Mouse (Mus musculus) liver, postnatal 0 days (tissue): Measurements from ENCODE around the gene Cmtm8. TPM values are rescaled to one million over a fixed set of nuclear protein-coding genes. Genes with fewer than 3 reads are reported as not detected.

Experiments
- ATAC-seq: fragments of 200-750 bp; cut with Nextera tagmentation; 2 replicates; pipeline ENCODE4 v1.8.0; 2017; ENCODE audit warnings: mild to moderate bottlenecking, moderate library complexity
- DNase-seq: peaks from one replicate; pipeline ENCODE4 v3.0.0-alpha.2; 2016
- H3K27ac ChIP-seq: fragments of 300-500 bp; sonication (generic); 2 replicates; pipeline ENCODE4 v1.5.1; 2014; ENCODE audit warnings: antibody characterized with exemption, moderate library complexity, mild to moderate bottlenecking, low read depth
- H3K27me3 ChIP-seq: fragments of 300-500 bp; sonication (generic); 2 replicates; pipeline ENCODE4 v1.6.1; 2014; ENCODE audit warnings: low read length, control low read depth, mixed read lengths; ENCODE audit not compliant: insufficient read depth
- H3K36me3 ChIP-seq: fragments of 300-500 bp; sonication (generic); replicated peaks from 2 replicates; pipeline ENCODE4 v1.6.1; 2014; ENCODE audit warnings: mild to moderate bottlenecking, control low read depth, low read length, moderate library complexity, mixed read lengths; ENCODE audit not compliant: insufficient read depth
- H3K4me1 ChIP-seq: fragments of 300-500 bp; sonication (generic); 2 replicates; pipeline ENCODE4 v1.6.1; 2014; ENCODE audit warnings: antibody characterized with exemption, mild to moderate bottlenecking, control low read depth; ENCODE audit not compliant: insufficient read depth
- H3K4me2 ChIP-seq: fragments of 300-500 bp; sonication (generic); 2 replicates; pipeline ENCODE4 v1.6.1; 2014; ENCODE audit warnings: low read depth, mild to moderate bottlenecking, low read length, moderate library complexity, mixed read lengths
- H3K4me3 ChIP-seq: fragments of 300-500 bp; sonication (generic); 2 replicates; pipeline ENCODE4 v1.5.1; 2014; ENCODE audit warnings: low read depth, low read length
- H3K9ac ChIP-seq: fragments of 300-500 bp; sonication (generic); replicated peaks from 2 replicates; pipeline ENCODE4 v1.6.1; 2014; ENCODE audit warnings: mild to moderate bottlenecking, moderate library complexity
- H3K9me3 ChIP-seq: fragments of 300-500 bp; sonication (generic); 2 replicates; pipeline ENCODE4 v1.6.1; 2016; ENCODE audit warnings: mild to moderate bottlenecking, control low read depth, low read length, mixed read lengths
- CTCF ChIP-seq: sonication (generic); IDR thresholded peaks from 2 replicates; pipeline ENCODE4 v1.5.1; 2016; ENCODE audit warnings: antibody characterized with exemption, low read depth
- EP300 ChIP-seq: IDR thresholded peaks from 2 replicates; pipeline ENCODE4 v1.6.1; 2016; ENCODE audit warnings: antibody characterized with exemption, low read depth, mild to moderate bottlenecking
- WGBS: fragments of 180-500 bp; shearing (Covaris S2); extraction: QIAGEN DNeasy Blood & Tissue Kit; methylation state at CpG from one replicate; pipeline ENCODE4 v1.1.7; 2014; ENCODE audit not compliant: insufficient replicate concordance; 5-methylcytosine and 5-hydroxymethylcytosine counted together
- polyA plus RNA-seq: library from polyadenylated mRNA; unstranded; fragments of >200 nt; fragmentation: Nextera tagmentation; extraction: Ambion mirVana; gene quantifications from 2 replicates; pipeline ENCODE4 v1.2.1, GENCODE M21; 2015

The Cmtm8 gene
- polyA plus RNA-seq, 1 experiment from 2014 or later: 109 TPM

GRCm38 (mm10) chr9:114751582-114751981, 92.4 kb downstream of the Cmtm8 start:
- H3K4me2 ChIP-seq: no peak overlapping the region
- H3K4me1 ChIP-seq: no peaks in the 10 kb centered on the region
- no peaks in the 10 kb centered on the region for H3K27me3 ChIP-seq
- H3K27ac ChIP-seq: no peak overlapping the region
- ATAC-seq (no peak), DNase-seq (no peak)
- WGBS: 68% methylated on average over 3 of the region's 3 CpGs
- no peaks in the 10 kb centered on the region for H3K9me3 ChIP-seq
- H3K4me3 ChIP-seq: no peak overlapping the region
- H3K36me3 ChIP-seq: peaks cover 32% of the 10 kb centered on the region
- no peak overlapping the region for H3K9ac ChIP-seq
- TF ChIP-seq EP300 (no peak), CTCF (peak; percentile 47)

- ATAC-seq: no peak
- Histone ChIP-seq H3K4me1 (peaks cover 9% of the 10 kb centered on the region; the same call in 1 of the 2 replicates), H3K36me3 (peaks cover 47% of the 10 kb centered on the region), H3K27me3 (no peaks in the 10 kb centered on the region), H3K9me3 (no peaks in the 10 kb centered on the region), H3K27ac (no peak overlapping the region), H3K9ac (no peak overlapping the region), H3K4me2 (no peak overlapping the region), H3K4me3 (no peak overlapping the region)
- no peak for DNase-seq
- TF ChIP-seq EP300 (no peak), CTCF (no peak)
- WGBS: 90% methylated on average over 12 of the region's 12 CpGs
These were observed 96.5 kb downstream of the Cmtm8 start for GRCm38 (mm10) chr9:114747466-114747865.

GRCm38 (mm10) chr9:114747012-114747411, 96.9 kb downstream of the Cmtm8 start:
- Histone ChIP-seq H3K4me1 (peaks cover 9% of the 10 kb centered on the region; the same call in 1 of the 2 replicates), H3K27ac (no peak overlapping the region), H3K9me3 (no peaks in the 10 kb centered on the region), H3K9ac (no peak overlapping the region), H3K4me2 (no peak overlapping the region), H3K4me3 (no peak overlapping the region), H3K27me3 (no peaks in the 10 kb centered on the region), H3K36me3 (peaks cover 47% of the 10 kb centered on the region)
- TF ChIP-seq EP300: no peak
- no peak for ATAC-seq
- WGBS: 81% methylated on average over 10 of the region's 10 CpGs
- no peak for DNase-seq

- Histone ChIP-seq H3K4me3 (no peak overlapping the region), H3K27ac (no peak overlapping the region), H3K4me1 (peaks cover 9% of the 10 kb centered on the region; the same call in 1 of the 2 replicates), H3K4me2 (no peak overlapping the region), H3K36me3 (peaks cover 47% of the 10 kb centered on the region), H3K9ac (no peak overlapping the region), H3K27me3 (no peaks in the 10 kb centered on the region), H3K9me3 (no peaks in the 10 kb centered on the region)
- TF ChIP-seq CTCF: no peak
- TF ChIP-seq EP300: no peak
- no peak for DNase-seq
- ATAC-seq: no peak
- WGBS: 34% methylated on average over 4 of the region's 4 CpGs
These were observed 98.3 kb downstream of the Cmtm8 start for GRCm38 (mm10) chr9:114745654-114746053.

GRCm38 (mm10) chr9:114745163-114745562, 98.8 kb downstream of the Cmtm8 start:
- H3K9me3 ChIP-seq: no peaks in the 10 kb centered on the region
- no peaks in the 10 kb centered on the region for H3K27me3 ChIP-seq
- no peak overlapping the region for H3K4me3 ChIP-seq
- H3K4me2 ChIP-seq: no peak overlapping the region
- peaks cover 48% of the 10 kb centered on the region for H3K36me3 ChIP-seq
- 58% methylated on average over 4 of the region's 4 CpGs for WGBS
- peaks cover 9% of the 10 kb centered on the region; the same call in 1 of the 2 replicates for H3K4me1 ChIP-seq
- TF ChIP-seq CTCF (no peak), EP300 (no peak)
- no peak overlapping the region for H3K27ac ChIP-seq
- ATAC-seq: no peak
- no peak overlapping the region for H3K9ac ChIP-seq
- no peak for DNase-seq

DNA sequence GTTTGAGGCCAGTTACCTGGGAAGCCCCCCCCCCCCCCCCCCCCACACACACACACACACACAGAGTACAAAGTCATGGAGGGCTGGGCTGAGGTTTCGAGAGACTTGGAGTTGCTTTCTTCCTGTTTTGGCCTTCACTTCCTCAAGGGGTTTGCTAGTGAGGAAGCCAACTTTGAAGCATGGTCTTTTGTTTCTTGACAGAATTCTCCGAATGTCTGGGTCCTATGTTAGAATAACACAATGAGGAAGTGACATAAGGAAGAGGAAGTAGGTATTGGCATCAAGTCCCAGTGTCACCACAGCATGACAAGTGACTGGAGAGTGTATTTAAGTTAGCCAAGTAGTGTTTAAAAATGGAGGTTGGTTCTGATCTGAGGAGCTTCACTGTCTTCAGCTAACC, 101.2 kb downstream of the Cmtm8 start:
- H3K4me2 ChIP-seq: no peak overlapping the region
- peak; percentile 73 for ATAC-seq
- peak overlapping the region; percentile 65 for H3K27ac ChIP-seq
- no peak overlapping the region for H3K9ac ChIP-seq
- 18% methylated on average over 2 of the region's 2 CpGs for WGBS
- DNase-seq: no peak
- TF ChIP-seq CTCF (no peak), EP300 (no peak)
- H3K36me3 ChIP-seq: peaks cover 44% of the 10 kb centered on the region
- H3K27me3 ChIP-seq: no peaks in the 10 kb centered on the region
- H3K4me1 ChIP-seq: peaks cover 9% of the 10 kb centered on the region; the same call in 1 of the 2 replicates
- no peak overlapping the region for H3K4me3 ChIP-seq
- no peaks in the 10 kb centered on the region for H3K9me3 ChIP-seq

- H3K9ac ChIP-seq: no peak overlapping the region
- H3K27ac ChIP-seq: no peak overlapping the region
- H3K9me3 ChIP-seq: no peaks in the 10 kb centered on the region
- DNase-seq (no peak), ATAC-seq (no peak)
- H3K4me3 ChIP-seq: no peak overlapping the region
- peaks cover 14% of the 10 kb centered on the region; the same call in 1 of the 2 replicates for H3K4me1 ChIP-seq
- peaks cover 25% of the 10 kb centered on the region for H3K36me3 ChIP-seq
- no peak overlapping the region for H3K4me2 ChIP-seq
- TF ChIP-seq CTCF: no peak
- no peaks in the 10 kb centered on the region for H3K27me3 ChIP-seq
- WGBS: 76% methylated on average over 9 of the region's 9 CpGs
These were observed 103.6 kb downstream of the Cmtm8 start for GRCm38 (mm10) chr9:114740336-114740735.

Other genes starting within 250 kb of the Cmtm8 start
- gene Cnot10, start 204.0 kb downstream of the Cmtm8 start, polyA plus RNA-seq: 14.4 and 15.8 TPM in 2 replicates
- gene Dync1li1, start 155.4 kb downstream of the Cmtm8 start, polyA plus RNA-seq: 14.4 and 16.3 TPM in 2 replicates
- 27.7 and 30.1 TPM in 2 replicates for gene Cmtm6, start 113.0 kb downstream of the Cmtm8 start, polyA plus RNA-seq
- gene Cmtm7, start 62.3 kb downstream of the Cmtm8 start, polyA plus RNA-seq: 57.7 and 58.2 TPM in 2 replicates
- 6.8 and 7.0 TPM in 2 replicates for gene Gpd1l, start 89.8 kb upstream of the Cmtm8 start, polyA plus RNA-seq
- 0.07 and 0.20 TPM in 2 replicates for gene Osbpl10, start 134.4 kb upstream of the Cmtm8 start, polyA plus RNA-seq
- gene Rps27rt, start 138.6 kb upstream of the Cmtm8 start, polyA plus RNA-seq: 300 and 353 TPM in 2 replicates